Mouse (Mus musculus) stomach, embryonic 16.5 days (tissue): ENCODE data around the gene Fam117a. TPM values are rescaled to one million over a fixed set of nuclear protein-coding genes. Genes with fewer than 3 reads are reported as not detected.

ENCODE experiments used
- ATAC-seq: fragments of 200-750 bp; cut with Nextera tagmentation; 2 replicates; pipeline ENCODE4 v1.8.0; 2017; ENCODE audit warnings: moderate number of reproducible peaks, moderate TSS enrichment; ENCODE audit not compliant: insufficient read depth, low FRiP score
- H3K27ac ChIP-seq: fragments of 300-500 bp; sonication (generic); 2 replicates; pipeline ENCODE4 v1.5.1; 2014; ENCODE audit warnings: low read length
- H3K27me3 ChIP-seq: fragments of 300-500 bp; sonication (generic); 2 replicates; pipeline ENCODE4 v1.6.1; 2014; ENCODE audit warnings: low read length, control low read depth, mixed read lengths; ENCODE audit not compliant: control insufficient read depth, insufficient read depth
- H3K36me3 ChIP-seq: fragments of 300-500 bp; sonication (generic); 2 replicates; pipeline ENCODE4 v1.6.1; 2014; ENCODE audit warnings: low read length; ENCODE audit not compliant: control insufficient read depth, insufficient read depth
- H3K4me1 ChIP-seq: fragments of 300-500 bp; sonication (generic); 2 replicates; pipeline ENCODE4 v1.6.1; 2014; ENCODE audit warnings: low read length, control low read depth, mixed read lengths; ENCODE audit not compliant: control insufficient read depth, insufficient read depth
- H3K4me2 ChIP-seq: fragments of 300-500 bp; sonication (generic); 2 replicates; pipeline ENCODE4 v1.6.1; 2014; ENCODE audit warnings: low read depth, low read length, mixed read lengths
- H3K4me3 ChIP-seq: fragments of 300-500 bp; sonication (generic); replicated peaks from 2 replicates; pipeline ENCODE4 v1.5.1; 2014; ENCODE audit warnings: mild to moderate bottlenecking, low read length
- H3K9ac ChIP-seq: fragments of 300-500 bp; sonication (generic); 2 replicates; pipeline ENCODE4 v1.6.1; 2014; ENCODE audit warnings: low read length
- H3K9me3 ChIP-seq: fragments of 300-500 bp; sonication (generic); replicated peaks from 2 replicates; pipeline ENCODE4 v1.6.1; 2016; ENCODE audit warnings: low read length, control low read depth; ENCODE audit not compliant: control insufficient read depth
- WGBS: fragments of 180-500 bp; shearing (Covaris S2); extraction: QIAGEN DNeasy Blood & Tissue Kit; methylation state at CpG from one replicate; pipeline ENCODE4 v1.1.7; 2014; 5-methylcytosine and 5-hydroxymethylcytosine counted together
- polyA plus RNA-seq: library from polyadenylated mRNA; unstranded; fragments of >200 nt; fragmentation: Nextera tagmentation; extraction: Ambion mirVana; gene quantifications from 2 replicates; pipeline ENCODE4 v1.2.1, GENCODE M21; 2015

The Fam117a gene
- polyA plus RNA-seq, 1 experiment from 2014 or later = 13.9 TPM

- 0 out of 2 replicates have a peak, but pooled peaks cover 2% of the 10 kb centered on the region for H3K36me3 ChIP-seq
- H3K27ac ChIP-seq = no peak overlapping the region
- no peaks in the 10 kb centered on the region for H3K27me3 ChIP-seq
- ATAC-seq = no peak
- no peak overlapping the region for H3K4me2 ChIP-seq
- no peaks in the 10 kb centered on the region for H3K9me3 ChIP-seq
- H3K4me1 ChIP-seq = peaks cover 3% of the 10 kb centered on the region; the same call in 1 of the 2 replicates
- no peak overlapping the region for H3K4me3 ChIP-seq
- H3K9ac ChIP-seq = no peak overlapping the region
- WGBS = 75% methylated on average over 4 of the region's 4 CpGs
These were observed 54.4 kb downstream of the Fam117a start for GRCm38 (mm10) chr11:95391201-95391600.

- H3K36me3 ChIP-seq = 0 out of 2 replicates have a peak, but pooled peaks cover 2% of the 10 kb centered on the region
- H3K4me2 ChIP-seq = no peak overlapping the region
- H3K9ac ChIP-seq = no peak overlapping the region
- H3K27me3 ChIP-seq = no peaks in the 10 kb centered on the region
- H3K27ac ChIP-seq = 0 out of 2 replicates have a peak overlapping the region, but pooled peaks have one; percentile 39
- 61% methylated on average over 5 of the region's 5 CpGs for WGBS
- no peak overlapping the region for H3K4me3 ChIP-seq
- H3K4me1 ChIP-seq = peaks cover 3% of the 10 kb centered on the region; the same call in 1 of the 2 replicates
- H3K9me3 ChIP-seq = no peaks in the 10 kb centered on the region
- no peak for ATAC-seq
These were observed 54.9 kb downstream of the Fam117a start for GRCm38 (mm10) chr11:95391743-95392142.

GRCm38 (mm10) chr11:95392223-95392667, 55.4 kb downstream of the Fam117a start:
- no peak overlapping the region for H3K4me2 ChIP-seq
- WGBS = 58% methylated on average over 7 of the region's 7 CpGs
- ATAC-seq = no peak
- H3K9ac ChIP-seq = no peak overlapping the region
- H3K4me1 ChIP-seq = peaks cover 3% of the 10 kb centered on the region; the same call in 1 of the 2 replicates
- H3K9me3 ChIP-seq = no peaks in the 10 kb centered on the region
- H3K27ac ChIP-seq = peak overlapping the region; percentile 68; the same call in 1 of the 2 replicates
- no peaks in the 10 kb centered on the region for H3K27me3 ChIP-seq
- H3K4me3 ChIP-seq = no peak overlapping the region
- 0 out of 2 replicates have a peak, but pooled peaks cover 2% of the 10 kb centered on the region for H3K36me3 ChIP-seq

- no peaks in the 10 kb centered on the region for H3K9me3 ChIP-seq
- ATAC-seq = no peak
- H3K4me2 ChIP-seq = no peak overlapping the region
- no peak overlapping the region for H3K9ac ChIP-seq
- H3K4me1 ChIP-seq = peaks cover 3% of the 10 kb centered on the region; the same call in 1 of the 2 replicates
- peak overlapping the region; percentile 68 for H3K27ac ChIP-seq
- H3K27me3 ChIP-seq = no peaks in the 10 kb centered on the region
- 74% methylated on average over 11 of the region's 11 CpGs for WGBS
- no peak overlapping the region for H3K4me3 ChIP-seq
- 0 out of 2 replicates have a peak, but pooled peaks cover 2% of the 10 kb centered on the region for H3K36me3 ChIP-seq
These were observed 56.1 kb downstream of the Fam117a start for GRCm38 (mm10) chr11:95392708-95393499.

GRCm38 (mm10) chr11:95393500-95393816, 56.6 kb downstream of the Fam117a start:
- Histone ChIP-seq H3K36me3 (0 out of 2 replicates have a peak, but pooled peaks cover 2% of the 10 kb centered on the region), H3K9ac (0 out of 2 replicates have a peak overlapping the region, but pooled peaks have one; percentile 18), H3K9me3 (no peaks in the 10 kb centered on the region), H3K4me2 (no peak overlapping the region), H3K27me3 (no peaks in the 10 kb centered on the region), H3K27ac (peak overlapping the region; percentile 70), H3K4me1 (peaks cover 3% of the 10 kb centered on the region; the same call in 1 of the 2 replicates), H3K4me3 (no peak overlapping the region)
- 32% methylated on average over 5 of the region's 5 CpGs for WGBS
- no peak; the same call in 1 of the 2 replicates for ATAC-seq

GRCm38 (mm10) chr11:95394112-95394511, 57.3 kb downstream of the Fam117a start:
- 36% methylated on average over 5 of the region's 5 CpGs for WGBS
- Histone ChIP-seq H3K36me3 (0 out of 2 replicates have a peak, but pooled peaks cover 2% of the 10 kb centered on the region), H3K4me1 (peaks cover 3% of the 10 kb centered on the region; the same call in 1 of the 2 replicates), H3K4me3 (no peak overlapping the region), H3K9ac (0 out of 2 replicates have a peak overlapping the region, but pooled peaks have one; percentile 18), H3K4me2 (no peak overlapping the region), H3K27ac (peak overlapping the region; percentile 70), H3K27me3 (no peaks in the 10 kb centered on the region), H3K9me3 (no peaks in the 10 kb centered on the region)
- ATAC-seq = no peak

GRCm38 (mm10) chr11:95396548-95396947, 59.7 kb downstream of the Fam117a start:
- Histone ChIP-seq H3K27me3 (no peaks in the 10 kb centered on the region), H3K27ac (no peak overlapping the region), H3K36me3 (no peaks in the 10 kb centered on the region), H3K4me2 (no peak overlapping the region), H3K9ac (no peak overlapping the region), H3K4me3 (no peak overlapping the region), H3K4me1 (peaks cover 3% of the 10 kb centered on the region; the same call in 1 of the 2 replicates), H3K9me3 (no peaks in the 10 kb centered on the region)
- 42% methylated on average over 1 of the region's 1 CpGs for WGBS
- ATAC-seq = no peak

- Histone ChIP-seq H3K4me2 (no peak overlapping the region), H3K27ac (no peak overlapping the region)
- WGBS = 50% methylated on average over 14 of the region's 14 CpGs
These were observed 61.3 kb downstream of the Fam117a start for GRCm38 (mm10) chr11:95397843-95398835.

More at GRCm38 (mm10) chr11:95397843-95398835, 61.3 kb downstream of the Fam117a start:
- ATAC-seq = no peak
- no peak overlapping the region for H3K4me3 ChIP-seq
- no peaks in the 10 kb centered on the region for H3K9me3 ChIP-seq
- H3K27me3 ChIP-seq = no peaks in the 10 kb centered on the region
- H3K4me1 ChIP-seq = peaks cover 3% of the 10 kb centered on the region; the same call in 1 of the 2 replicates
- 0 out of 2 replicates have a peak overlapping the region, but pooled peaks have one; percentile 3 for H3K9ac ChIP-seq
- H3K36me3 ChIP-seq = no peaks in the 10 kb centered on the region
